Mouse (Mus musculus) spleen, postnatal 4 days (tissue): Measurements from ENCODE around the gene Ifnab.

Source experiments
- DNase-seq, 2 experiments: peaks; one replicate each; pipeline ENCODE4 v3.0.0; 2022; ENCODE audit warnings: low spot score in 2 of 2

Ifnab gene

GRCm38 (mm10) chr4:88691259-88691658 lies at the start of gene Ifnab:
Ifnab (minus strand) TSS chr4:88691359.
- DNase-seq: no peak

GRCm38 (mm10) chr4:88739036-88739435 lies 47.9 kb upstream of the Ifnab start:
- no peak for DNase-seq

GRCm38 (mm10) chr4:88738480-88738879 lies 47.3 kb upstream of the Ifnab start:
- DNase-seq: peak; percentile 61 to 86

- DNase-seq: no peak
These were observed 36.2 kb upstream of the Ifnab start for GRCm38 (mm10) chr4:88727324-88727723.

GRCm38 (mm10) chr4:88726727-88727126 lies 35.6 kb upstream of the Ifnab start:
- no peak for DNase-seq

GRCm38 (mm10) chr4:88723497-88724090 lies 32.4 kb upstream of the Ifnab start:
- no peak for DNase-seq

GRCm38 (mm10) chr4:88721791-88722721 lies 30.9 kb upstream of the Ifnab start, which contains the start of the genes Gm26566 and Klhl9:
Gm26566 (plus strand) TSS chr4:88721805.
Klhl9 (minus strand) TSS chr4:88722465.
- DNase-seq: peak; percentile 86 to 95

GRCm38 (mm10) chr4:88718715-88719114 lies 27.6 kb upstream of the Ifnab start:
- no peak for DNase-seq

GRCm38 (mm10) chr4:88715059-88715458 lies 23.9 kb upstream of the Ifnab start:
- no peak for DNase-seq

GRCm38 (mm10) chr4:88714281-88714680 lies 23.1 kb upstream of the Ifnab start:
- no peak for DNase-seq

GRCm38 (mm10) chr4:88707128-88707826 lies 16.1 kb upstream of the Ifnab start:
- DNase-seq: no peak

- DNase-seq: no peak
These were observed 14.8 kb upstream of the Ifnab start for GRCm38 (mm10) chr4:88705924-88706323.

GRCm38 (mm10) chr4:88699301-88699700 lies 8.1 kb upstream of the Ifnab start:
- DNase-seq: no peak

GRCm38 (mm10) chr4:88698781-88699180 lies 7.6 kb upstream of the Ifnab start:
- DNase-seq: no peak

- DNase-seq: no peak
These were observed 6.6 kb upstream of the Ifnab start for GRCm38 (mm10) chr4:88697753-88698152.

- no peak for DNase-seq
These were observed 5.9 kb upstream of the Ifnab start for GRCm38 (mm10) chr4:88697108-88697507.

GRCm38 (mm10) chr4:88696237-88696884 lies 5.2 kb upstream of the Ifnab start:
- DNase-seq: peak; percentile 62 to 88

- no peak for DNase-seq
These were observed 2.2 kb upstream of the Ifnab start for GRCm38 (mm10) chr4:88693392-88693791.

GRCm38 (mm10) chr4:88692537-88692936 lies 1.4 kb upstream of the Ifnab start:
- DNase-seq: no peak

GRCm38 (mm10) chr4:88683812-88684211 lies 7.3 kb downstream of the Ifnab start, which contains the start of gene Ifna2:
Ifna2 (minus strand) TSS chr4:88683912.
- DNase-seq: no peak

GRCm38 (mm10) chr4:88681353-88681752 lies 9.8 kb downstream of the Ifnab start:
- no peak for DNase-seq

- DNase-seq: no peak
These were observed 10.8 kb downstream of the Ifnab start for GRCm38 (mm10) chr4:88680362-88680761.
